Mouse (Mus musculus) gastrocnemius, postnatal 4 days (tissue): Measurements from ENCODE around the gene Zfp1. TPM values are rescaled to one million over a fixed set of nuclear protein-coding genes. Genes with fewer than 3 reads are reported as not detected.
"Not testable (repeated sequence)": the region's sequence is repeated elsewhere in the genome, so short reads cannot be mapped to it uniquely, and the experiment has no call there.

Source experiments
- DNase-seq, 2 experiments: peaks; one replicate each; pipeline ENCODE4 v3.0.0; 2021 to 2022; ENCODE audit warnings: low spot score in 2 of 2, mixed read lengths in 2 of 2
- total RNA-seq, 2 experiments: library from RNA; stranded (reverse); gene quantifications; 2 replicates each; pipeline ENCODE4 v1.2.3; 2021

Zfp1 gene
- total RNA-seq, 2 experiments from 2014 or later = 10.1 to 11.4 TPM

GRCm38 (mm10) chr8:111624081-111624852 is 18.9 kb upstream of the Zfp1 start:
- DNase-seq = no peak

DNA sequence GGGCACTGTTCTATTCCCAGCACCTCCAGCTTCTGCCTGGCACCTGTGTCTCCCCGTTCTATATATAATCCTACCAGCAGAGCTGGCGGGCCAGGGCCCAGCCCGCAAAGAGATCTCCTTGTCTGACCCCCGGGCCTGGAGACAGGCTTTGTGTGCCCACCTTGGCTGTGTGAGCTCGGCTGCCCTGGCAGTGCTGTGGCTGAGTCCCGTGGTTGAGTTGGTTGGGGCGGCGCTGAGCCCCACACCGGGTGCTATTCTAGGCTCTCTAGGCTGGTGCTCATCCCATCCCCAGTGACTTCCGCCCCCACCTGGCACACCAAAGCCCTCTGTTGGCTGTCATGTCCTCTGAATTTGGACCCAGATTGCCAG is 18.4 kb upstream of the Zfp1 start:
- no peak for DNase-seq

DNA sequence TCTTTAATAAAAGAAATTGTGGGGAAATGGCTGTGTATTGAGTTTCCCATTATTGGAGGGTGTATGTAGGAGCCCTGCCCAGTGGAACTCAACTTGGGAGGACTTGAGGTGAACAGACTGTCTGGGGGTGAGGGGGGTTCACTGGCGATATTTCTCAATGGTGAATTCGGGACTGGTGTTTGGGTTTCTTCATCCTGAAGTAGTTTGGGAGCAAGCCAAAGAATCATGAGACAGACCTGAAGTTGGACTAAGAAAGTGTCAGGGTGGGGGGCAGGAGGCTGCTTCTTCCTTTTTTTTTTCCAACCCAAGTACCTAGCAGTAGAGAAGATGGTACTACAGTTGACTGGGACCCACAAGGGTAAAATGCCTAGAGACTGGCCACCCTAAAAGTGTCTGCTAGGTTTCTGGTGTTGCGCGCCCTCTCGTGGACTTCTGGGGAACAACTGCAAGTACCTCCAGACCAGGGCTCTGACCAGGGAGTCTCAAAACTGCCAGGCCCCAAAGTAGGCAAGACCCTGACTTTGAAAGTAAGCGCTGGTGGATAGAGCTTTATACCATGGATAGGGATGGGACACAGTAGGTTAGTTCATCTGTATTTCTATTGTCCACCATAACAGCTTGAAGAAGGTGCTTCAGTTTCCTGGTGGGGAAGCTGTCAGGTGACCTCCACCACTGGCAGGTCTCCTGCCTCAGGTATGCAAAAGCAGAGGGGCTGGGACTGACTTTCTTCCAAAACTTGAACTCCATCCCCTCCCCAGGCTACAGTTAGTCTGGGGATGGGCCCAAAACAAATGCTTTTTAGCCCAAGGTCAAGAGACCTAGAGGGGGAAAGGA is 17.3 kb upstream of the Zfp1 start:
- DNase-seq = peak; percentile 46 to 68

DNA sequence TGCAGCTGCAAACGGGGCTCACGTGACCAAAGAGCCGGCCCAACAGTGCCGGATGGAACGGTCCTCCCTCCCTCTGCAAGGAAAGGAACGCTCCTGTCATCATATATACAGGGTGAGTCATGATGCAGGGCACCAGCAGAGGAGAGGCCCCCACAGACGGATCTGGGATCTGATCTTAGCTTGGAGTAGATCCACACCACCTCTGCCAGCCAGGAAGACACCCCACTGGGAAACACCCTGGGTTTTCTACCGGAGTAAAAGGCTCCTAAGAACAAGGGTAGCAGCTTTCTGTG is 16.7 kb upstream of the Zfp1 start:
- DNase-seq = no peak

DNA sequence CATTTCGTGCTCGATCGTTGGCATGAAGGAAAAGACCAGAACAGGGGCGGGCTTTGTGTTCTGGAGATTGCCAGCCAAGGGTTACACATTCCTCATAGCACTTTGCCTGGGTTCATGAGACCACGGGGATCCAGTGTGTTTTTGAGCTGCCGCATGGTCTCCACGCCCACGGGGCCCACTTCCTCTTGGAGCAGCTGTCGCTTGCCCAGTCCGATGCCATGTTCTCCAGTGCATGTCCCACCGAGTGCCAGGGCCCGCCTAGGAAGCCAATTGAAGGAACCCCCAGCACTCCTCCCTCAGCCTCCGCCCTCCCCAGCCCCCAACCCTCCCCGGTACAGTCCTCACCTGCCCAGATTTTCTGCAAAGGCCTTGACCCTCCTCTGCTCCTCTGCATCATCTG is 16.3 kb upstream of the Zfp1 start:
- DNase-seq = no peak

DNA sequence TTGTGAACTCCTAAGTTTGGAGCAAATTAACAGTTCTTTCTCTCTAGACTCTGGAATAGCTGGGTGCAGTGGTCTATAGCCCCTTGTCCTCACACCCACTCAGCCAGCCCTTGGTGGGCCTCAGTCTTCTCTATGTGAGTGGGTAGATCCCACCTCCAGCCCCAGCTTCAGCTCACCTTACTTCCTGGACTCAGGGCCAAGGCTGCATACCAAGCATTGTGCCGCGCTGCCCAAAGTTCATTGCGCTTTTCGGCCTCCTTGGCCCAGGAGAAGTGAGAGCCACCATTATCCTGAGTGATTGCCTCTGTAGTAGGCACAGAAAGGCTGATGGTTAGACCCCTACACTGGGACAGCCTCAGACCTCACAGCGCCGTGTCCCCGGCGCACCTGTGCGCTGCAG is 15.3 kb upstream of the Zfp1 start:
- no peak for DNase-seq

GRCm38 (mm10) chr8:111628401-111628800 is 14.8 kb upstream of the Zfp1 start:
- no peak for DNase-seq

- no peak for DNase-seq
Observed at GRCm38 (mm10) chr8:111628894-111629501, 14.2 kb upstream of the Zfp1 start.

- no peak for DNase-seq
Observed at GRCm38 (mm10) chr8:111630105-111630521, 13.1 kb upstream of the Zfp1 start, which contains the start of gene Ldhd. Ldhd (minus strand) TSS chr8:111630374.

GRCm38 (mm10) chr8:111631589-111631988 is 11.6 kb upstream of the Zfp1 start:
- DNase-seq = no peak

DNA sequence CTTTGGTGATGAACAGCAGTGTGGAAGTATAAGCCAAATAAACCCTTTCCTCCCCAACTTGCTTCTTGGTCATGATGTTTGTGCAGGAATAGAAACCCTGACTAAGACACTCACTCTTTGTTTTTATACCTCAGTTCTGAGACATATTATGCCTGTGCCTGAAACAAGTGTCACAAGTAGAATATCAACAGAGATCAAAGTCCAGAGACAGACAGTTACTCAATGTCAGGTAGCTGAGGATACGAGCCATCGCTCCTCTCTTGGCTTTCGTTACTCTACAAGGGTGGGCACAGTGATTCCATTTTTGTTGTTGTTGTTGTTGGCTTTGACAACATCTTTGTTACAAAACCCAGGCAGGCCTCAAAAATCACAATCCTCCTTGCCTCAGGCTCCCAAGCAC is 10.2 kb upstream of the Zfp1 start:
- no peak for DNase-seq

- no peak for DNase-seq
Observed at GRCm38 (mm10) chr8:111638086-111638485, 5.1 kb upstream of the Zfp1 start.

DNA sequence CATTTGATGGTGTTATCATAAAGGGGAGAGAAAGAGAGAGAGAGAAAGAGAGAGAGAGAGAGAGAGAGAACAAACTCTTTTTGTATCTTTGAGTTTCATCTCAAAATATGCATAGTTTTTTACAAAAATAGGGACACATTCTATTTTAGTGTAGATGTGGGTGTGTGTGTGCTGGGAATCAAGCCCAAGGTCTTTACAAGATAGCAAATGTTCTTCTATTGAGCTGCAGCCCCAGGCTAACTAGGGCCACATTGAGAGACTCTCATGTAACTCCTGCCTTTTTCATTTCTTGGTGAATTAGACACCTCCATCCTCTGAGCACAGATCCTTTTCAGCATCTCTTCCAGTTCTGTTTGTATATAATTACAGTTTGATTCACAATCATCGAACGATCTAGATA is 2.1 kb upstream of the Zfp1 start:
- no peak for DNase-seq

DNA sequence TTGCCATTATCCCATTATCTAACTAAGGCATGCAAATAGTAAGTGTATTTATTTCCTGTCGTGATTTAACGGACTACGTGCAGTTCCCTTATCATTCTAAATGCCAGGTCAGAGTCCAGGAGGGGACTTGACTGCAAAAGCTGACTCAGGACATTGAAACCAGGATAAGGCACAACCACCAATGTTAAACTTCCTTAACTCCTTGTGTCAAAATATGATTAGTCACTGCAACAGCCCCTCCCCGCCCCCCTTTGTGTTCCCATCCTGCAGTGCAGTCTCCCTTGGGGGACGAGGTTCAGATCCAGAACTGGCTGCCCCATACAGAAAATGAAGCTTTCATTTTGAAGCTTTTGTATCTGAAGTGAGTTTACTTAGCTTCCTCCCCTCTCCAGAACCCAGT is 705 bp upstream of the Zfp1 start:
- no peak for DNase-seq

GRCm38 (mm10) chr8:111642939-111643263 is 300 bp upstream of the Zfp1 start:
- no peak for DNase-seq

GRCm38 (mm10) chr8:111644286-111645051 is 1.3 kb downstream of the Zfp1 start:
- DNase-seq = not testable (repeated sequence)

GRCm38 (mm10) chr8:111645715-111646114 is 2.5 kb downstream of the Zfp1 start:
- no peak for DNase-seq

- no peak for DNase-seq
Observed at GRCm38 (mm10) chr8:111648834-111649233, 5.6 kb downstream of the Zfp1 start.

- no peak for DNase-seq
Observed at GRCm38 (mm10) chr8:111650651-111651050, 7.5 kb downstream of the Zfp1 start.

DNA sequence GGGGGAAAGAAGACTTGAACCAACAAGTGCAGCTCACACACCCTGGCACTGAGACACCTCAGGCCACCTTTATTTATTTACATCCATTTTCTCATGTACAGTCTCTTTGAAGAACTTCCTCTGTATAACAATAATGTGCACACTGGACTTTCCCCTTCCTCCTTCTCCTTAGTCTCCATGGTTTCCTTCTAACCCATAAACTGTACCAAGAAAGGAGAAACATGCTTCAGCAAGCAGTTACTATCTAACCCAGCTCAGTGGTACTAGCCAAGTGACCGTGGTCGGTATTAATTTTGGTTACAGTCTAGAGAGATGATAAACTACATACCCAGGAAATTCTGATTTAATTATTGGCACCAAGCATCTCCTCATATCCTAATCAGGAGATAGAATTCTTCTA is 10.3 kb downstream of the Zfp1 start:
- DNase-seq = no peak

- no peak for DNase-seq
Observed at GRCm38 (mm10) chr8:111657312-111657854, 14.2 kb downstream of the Zfp1 start.
